Mouse (Mus musculus) testis, adult 2 months (tissue): Measurements from ENCODE around the gene Parp9. TPM values are rescaled to one million over a fixed set of nuclear protein-coding genes. Genes with fewer than 3 reads are reported as not detected.

Source experiments
- H3K27ac ChIP-seq: fragments of 200-500 bp; 2 replicates; pipeline ENCODE4 v1.5.1; 2012; ENCODE audit warnings: low read depth, low read length; ENCODE audit not compliant: control insufficient read depth, insufficient read depth
- H3K27me3 ChIP-seq: fragments of 200-500 bp; 2 replicates; pipeline ENCODE4 v1.6.1; 2012; ENCODE audit warnings: mild to moderate bottlenecking, low read length, moderate library complexity; ENCODE audit not compliant: control insufficient read depth, insufficient read depth
- H3K36me3 ChIP-seq: fragments of 200-500 bp; 2 replicates; pipeline ENCODE4 v1.6.1; 2012; ENCODE audit warnings: mild to moderate bottlenecking, low read length; ENCODE audit not compliant: control insufficient read depth, insufficient read depth
- H3K4me1 ChIP-seq: fragments of 200-500 bp; 2 replicates; pipeline ENCODE4 v1.6.1; 2012; ENCODE audit warnings: low read length; ENCODE audit not compliant: control insufficient read depth, insufficient read depth
- H3K4me3 ChIP-seq: fragments of 200-500 bp; 2 replicates; pipeline ENCODE4 v1.5.1; 2012; ENCODE audit warnings: low read depth, mild to moderate bottlenecking, low read length, moderate library complexity, mixed read lengths; ENCODE audit not compliant: control insufficient read depth
- CTCF ChIP-seq: fragments of 200-500 bp; IDR thresholded peaks from 2 replicates; pipeline ENCODE4 v1.5.1; 2012; ENCODE audit warnings: low read depth, mild to moderate bottlenecking, inconsistent platforms, low read length, moderate library complexity; ENCODE audit not compliant: control insufficient read depth, insufficient read depth, insufficient replicate concordance
- POLR2A ChIP-seq: fragments of 200-500 bp; IDR thresholded peaks from 2 replicates; pipeline ENCODE4 v1.6.1; 2012; ENCODE audit warnings: low read depth, mild to moderate bottlenecking, inconsistent platforms, low read length, moderate library complexity; ENCODE audit not compliant: control insufficient read depth
- polyA plus RNA-seq: library from polyadenylated mRNA; depleted of rRNA; stranded (reverse); fragments of >200 nt; gene quantifications from 2 replicates; pipeline ENCODE4 v1.2.3, GENCODE M21; 2012; rRNA removed

Gene Parp9
- polyA plus RNA-seq, 1 experiment, result 0.38 TPM

DNA sequence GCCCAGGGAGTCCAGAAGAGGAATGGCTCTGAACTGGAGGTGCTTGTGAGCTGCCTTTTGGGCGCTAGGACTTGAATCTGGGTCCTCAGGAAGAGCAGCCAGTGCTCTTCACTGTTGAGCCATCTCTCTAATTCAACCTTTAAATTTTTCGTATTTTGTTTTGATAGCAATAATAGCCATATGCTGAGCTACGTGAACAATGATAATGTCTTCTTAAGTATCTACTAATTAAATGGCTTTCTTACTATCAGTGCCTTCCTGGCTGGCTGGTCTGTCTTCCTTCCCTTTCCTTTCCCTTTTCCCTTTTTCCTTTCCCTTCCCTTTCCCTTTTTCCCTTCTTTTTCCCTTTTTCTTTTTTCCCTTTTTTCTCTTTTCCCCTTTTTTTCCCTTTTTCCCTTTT is 70.1 kb downstream of the Parp9 start:
- TF ChIP-seq POLR2A, result no peak
- TF ChIP-seq CTCF, result no peak
- no peak overlapping the region for H3K27ac ChIP-seq
- no peaks in the 10 kb centered on the region for H3K27me3 ChIP-seq
- no peaks in the 10 kb centered on the region for H3K36me3 ChIP-seq
- H3K4me3 ChIP-seq, result no peak overlapping the region
- H3K4me1 ChIP-seq, result no peaks in the 10 kb centered on the region

DNA sequence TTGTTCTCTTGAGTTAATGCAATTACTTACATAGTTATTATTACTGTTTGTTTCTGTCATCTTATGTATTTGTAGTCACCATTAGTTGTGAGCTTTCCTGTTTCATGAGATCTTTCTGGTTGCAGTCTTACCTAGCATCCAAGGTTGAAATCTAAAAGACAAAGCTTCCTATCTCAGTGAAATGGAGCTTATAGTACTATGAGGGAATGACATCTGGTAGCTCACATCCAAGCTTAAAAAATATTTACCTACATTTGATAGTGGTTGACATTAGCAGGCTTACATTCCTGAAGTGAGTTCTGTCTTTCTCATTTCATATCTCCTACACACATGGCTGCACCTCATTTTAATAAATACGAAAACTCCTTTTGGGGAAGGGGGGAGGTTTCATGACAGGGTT is 78.1 kb downstream of the Parp9 start:
- Histone ChIP-seq H3K27me3 (no peaks in the 10 kb centered on the region), H3K27ac (no peak overlapping the region), H3K36me3 (no peaks in the 10 kb centered on the region; the same call in none of the 2 replicates), H3K4me1 (no peaks in the 10 kb centered on the region), H3K4me3 (no peak overlapping the region)
- no peak for TF ChIP-seq POLR2A
- TF ChIP-seq CTCF, result no peak

Other genes starting within 250 kb of the Parp9 start
- 3.3 and 3.5 TPM in 2 replicates for gene Dirc2, start 169.1 kb upstream of the Parp9 start, polyA plus RNA-seq
- gene Hspbap1, start 168.1 kb upstream of the Parp9 start, polyA plus RNA-seq, result 15.9 and 17.8 TPM in 2 replicates
- gene Parp14, start 66.9 kb upstream of the Parp9 start, polyA plus RNA-seq, result 0.27 and 0.34 TPM in 2 replicates
- gene Dtx3l, start 681 bp downstream of the Parp9 start, polyA plus RNA-seq, result 0.44 and 0.59 TPM in 2 replicates
- gene Kpna1, start 40.3 kb downstream of the Parp9 start, polyA plus RNA-seq, result 10.6 and 13.7 TPM in 2 replicates
- 1.1 and 1.2 TPM in 2 replicates for gene Wdr5b, start 102.7 kb downstream of the Parp9 start, polyA plus RNA-seq
- 73.0 and 88.5 TPM in 2 replicates for gene Fam162a, start 133.1 kb downstream of the Parp9 start, polyA plus RNA-seq
- gene Ccdc58, start 133.2 kb downstream of the Parp9 start, polyA plus RNA-seq, result 10.4 and 13.0 TPM in 2 replicates
- not detected in 2 replicates for gene Csta1, start 192.8 kb downstream of the Parp9 start, polyA plus RNA-seq
- gene Stfa2l1, start 218.3 kb downstream of the Parp9 start, polyA plus RNA-seq, result 0.52 and 0.64 TPM in 2 replicates
- gene Gm5483, start 245.7 kb downstream of the Parp9 start, polyA plus RNA-seq, result not detected in 2 replicates